Mouse (Mus musculus) layer of hippocampus, postnatal 14 days (tissue): Measurements from ENCODE around the gene Pola1. TPM values are rescaled to one million over a fixed set of nuclear protein-coding genes. Genes with fewer than 3 reads are reported as not detected.
A peak's percentile ranks its signal among the peaks of the same experiment; 100 is the strongest.

ENCODE experiments used
- DNase-seq, 2 experiments: peaks; one replicate each; pipeline ENCODE4 v3.0.0; 2021 to 2022; ENCODE audit warnings: low spot score in 2 of 2, mixed read lengths in 1 of 2
- long read RNA-seq, 2 experiments: library from polyadenylated mRNA; stranded (forward); transcript quantifications; one replicate each; pipeline ENCODE4 v2.0.0; 2021
- total RNA-seq, 2 experiments: library from RNA; stranded (reverse); gene quantifications; 2 replicates each; pipeline ENCODE4 v1.2.3; 2021

The Pola1 gene
- 10 to 100 TPM in 1 of 2 experiments, 1 to 10 TPM in 1; 9.2 to 10.2 TPM for total RNA-seq
- long read RNA-seq, experiment 1, partial matches to known transcripts, result 1 of 1 reads
- long read RNA-seq, experiment 1, other reads (novel, unspliced or antisense), result 0 of 1 reads
- long read RNA-seq, experiment 2, partial matches to known transcripts, result 0 of 1 reads
- long read RNA-seq, experiment 2, other reads (novel, unspliced or antisense), result 1 of 1 reads

DNA sequence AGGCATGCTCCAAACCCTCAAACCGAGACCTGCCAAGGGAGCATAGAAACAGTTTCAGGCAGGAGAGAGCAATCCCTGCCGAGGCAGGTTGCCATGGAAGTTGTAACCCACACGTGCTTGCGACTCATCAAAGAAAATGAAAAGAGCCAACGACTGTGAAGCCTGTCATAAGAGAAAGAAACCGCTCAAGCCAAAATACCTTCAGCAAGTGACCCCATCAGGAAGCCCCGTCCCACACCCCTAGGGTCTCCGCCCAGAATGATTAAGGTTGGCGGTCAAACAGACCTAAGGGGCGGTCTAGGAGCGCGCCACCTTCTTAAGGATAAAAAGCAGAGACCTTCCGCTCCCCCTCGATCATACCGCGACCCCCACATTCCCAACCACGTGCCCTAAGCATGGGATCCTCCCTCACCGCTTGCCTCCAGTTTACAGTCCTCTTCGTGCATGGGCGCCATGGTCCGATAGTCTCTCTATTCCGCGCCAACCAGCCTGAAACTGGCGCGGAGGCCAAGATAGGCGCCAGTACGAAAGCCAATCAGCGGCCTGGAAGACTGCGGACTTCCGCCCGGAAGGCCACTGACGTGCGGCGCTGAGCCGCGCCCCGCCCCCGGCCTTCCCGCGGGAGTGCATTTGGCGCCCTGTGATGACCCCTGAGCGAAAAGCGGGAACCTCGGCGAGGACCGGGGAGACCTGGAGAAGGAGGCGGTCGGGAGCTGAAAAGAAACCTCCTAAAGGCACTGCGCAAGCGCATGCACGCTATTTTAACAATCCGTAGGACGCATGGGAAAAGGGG, at the start of gene Pola1:
Pola1 (minus strand) TSS at position 499 of the 793 bp plus-strand sequence.
- peak; percentile 66 to 79 for DNase-seq

DNA sequence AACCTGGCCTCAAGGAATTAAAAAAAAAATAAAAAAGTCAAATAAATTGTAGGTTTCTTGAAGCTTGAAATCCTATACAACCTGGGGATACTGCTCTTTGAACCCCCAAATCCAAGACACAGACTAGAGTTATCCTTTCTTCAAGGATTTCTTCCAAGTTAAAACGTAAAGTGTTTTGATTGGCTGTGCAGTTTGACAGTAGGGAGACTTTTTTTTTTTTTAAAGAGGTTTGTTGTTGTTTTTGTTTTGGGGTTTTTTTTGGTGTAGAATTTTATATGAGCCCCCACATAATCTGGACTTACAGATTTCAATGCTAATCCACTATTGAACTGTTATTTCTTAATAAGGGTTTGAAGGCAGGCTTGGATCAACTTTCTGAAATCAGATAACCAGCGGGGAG, 44.3 kb upstream of the Pola1 start:
- DNase-seq, result no peak

GRCm38 (mm10) chrX:93674836-93675795, 43.2 kb upstream of the Pola1 start:
- peak; percentile 45 to 70 for DNase-seq

DNA sequence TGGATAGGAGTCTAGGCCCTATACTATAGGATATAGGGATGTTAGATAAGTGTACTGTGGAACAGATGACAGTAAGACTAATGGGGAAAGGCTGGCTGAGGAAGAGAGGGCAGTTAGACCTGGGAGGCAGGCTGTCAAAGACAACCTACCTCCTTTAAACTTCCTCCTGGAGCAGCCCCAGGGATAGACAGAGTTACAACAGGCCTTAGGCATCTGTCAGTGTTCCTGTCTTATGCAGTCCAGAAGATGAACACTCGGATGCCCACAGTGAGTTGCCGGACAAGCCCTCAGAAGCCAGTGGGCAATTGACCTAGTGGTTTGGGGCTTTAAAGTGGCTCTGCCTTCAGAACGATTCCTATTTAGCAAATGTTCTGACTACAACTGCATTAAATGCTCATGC, 42.5 kb upstream of the Pola1 start:
- DNase-seq, result no peak

GRCm38 (mm10) chrX:93664787-93665186, 32.8 kb upstream of the Pola1 start:
- no peak for DNase-seq

DNA sequence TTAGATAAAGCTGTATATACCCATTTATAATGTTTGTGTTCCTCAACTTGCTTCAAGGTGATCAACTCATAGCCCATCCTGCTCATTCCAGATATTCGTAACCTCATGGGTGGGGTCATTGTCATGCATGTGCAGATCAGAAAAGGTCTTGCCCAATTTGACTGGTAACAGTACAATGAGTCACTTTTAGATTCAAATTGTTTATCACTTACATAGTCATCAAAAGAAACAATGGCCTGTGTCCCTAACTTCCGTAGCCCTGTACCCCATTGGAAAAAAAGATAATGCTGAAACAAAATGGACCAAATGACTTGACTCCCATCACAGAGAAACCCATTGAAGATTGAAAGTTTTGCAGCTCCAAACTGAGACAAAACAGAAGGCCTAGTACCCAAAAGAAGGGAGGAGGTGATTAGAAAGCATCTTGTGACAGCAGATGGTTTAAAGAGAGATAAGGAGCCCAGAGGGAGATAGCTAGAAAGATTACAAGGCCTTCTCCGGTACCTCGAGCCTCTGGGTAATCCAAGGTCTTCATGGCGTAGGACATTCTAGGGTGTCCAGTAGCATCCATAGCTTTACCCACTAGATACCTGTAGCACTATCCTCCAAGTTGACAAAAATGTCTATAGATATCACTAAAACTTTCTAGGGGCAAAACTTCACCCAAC, 32.1 kb upstream of the Pola1 start:
- no peak for DNase-seq

DNA sequence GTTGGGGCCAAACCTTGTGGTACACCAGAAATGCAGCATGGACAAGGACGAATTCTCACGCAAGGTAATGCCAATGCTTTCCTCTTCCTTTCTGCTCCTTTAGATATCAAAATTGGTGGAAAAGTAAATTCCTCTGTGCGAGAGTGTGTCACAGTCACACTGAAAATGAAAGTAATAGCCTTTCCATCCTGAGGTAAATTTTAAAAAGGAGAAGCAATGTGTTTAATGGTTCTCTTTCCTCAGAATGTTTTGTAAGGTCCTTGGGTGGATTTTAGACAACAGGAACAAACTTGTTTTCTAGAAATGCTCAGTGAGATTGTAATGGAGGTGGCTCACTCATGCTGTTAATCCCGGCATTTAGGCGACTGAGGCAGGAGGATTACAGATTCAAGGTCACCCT, 23.2 kb upstream of the Pola1 start:
- DNase-seq, result no peak

- no peak for DNase-seq
Measured at GRCm38 (mm10) chrX:93654218-93655002, 22.5 kb upstream of the Pola1 start, which contains the start of gene Pcyt1b. TSS of gene Pcyt1b (plus strand) at chrX:93654863.

GRCm38 (mm10) chrX:93650738-93651137, 18.8 kb upstream of the Pola1 start:
- DNase-seq, result no peak

DNA sequence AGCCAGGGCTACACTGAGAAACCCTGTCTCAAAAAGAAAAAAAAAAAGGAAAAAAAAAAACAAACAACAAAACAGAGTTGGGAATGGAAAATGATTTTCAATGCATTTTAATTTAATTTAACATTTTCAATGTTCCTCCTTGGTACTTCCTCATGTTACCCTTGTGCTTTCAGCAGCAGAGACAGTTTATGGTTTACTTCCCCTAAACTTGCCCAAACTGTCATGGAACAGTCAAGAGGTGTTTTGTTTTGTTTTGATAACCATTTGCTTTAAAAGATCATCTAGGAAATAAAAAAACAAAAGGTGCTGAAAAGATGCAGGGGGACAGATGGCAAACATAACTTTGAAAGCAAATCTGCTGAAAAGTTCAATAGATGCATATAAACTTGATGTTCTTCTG, 12.1 kb upstream of the Pola1 start:
- DNase-seq, result no peak

- no peak for DNase-seq
Measured at GRCm38 (mm10) chrX:93643600-93643999, 11.6 kb upstream of the Pola1 start.

DNA sequence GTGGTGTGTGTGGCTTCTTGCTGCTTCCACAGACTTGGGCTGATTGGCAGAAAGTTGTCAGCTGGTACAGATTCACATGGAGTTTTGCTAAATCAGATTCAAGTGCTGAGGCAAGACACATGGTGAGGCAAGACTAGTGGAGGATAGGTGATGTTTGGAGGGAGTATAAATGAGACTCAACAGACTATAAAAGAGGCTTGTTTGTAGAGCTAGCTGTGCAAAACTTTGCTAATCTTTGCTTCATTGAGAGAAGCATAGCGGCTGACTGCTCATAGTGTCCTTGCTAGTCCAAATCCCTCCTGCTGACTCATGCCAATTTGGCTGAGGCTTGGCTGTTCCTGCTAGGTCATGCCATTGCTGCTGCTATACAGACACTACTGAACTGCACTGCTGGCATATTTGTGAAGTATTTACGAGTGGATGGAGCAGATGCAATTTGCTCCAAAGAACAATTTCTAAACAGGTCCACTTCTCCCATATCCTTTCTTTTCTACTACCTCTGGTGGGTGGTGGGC, 3.0 kb upstream of the Pola1 start:
- DNase-seq, result no peak

- DNase-seq, result no peak
Measured at GRCm38 (mm10) chrX:93630256-93630655, 1.7 kb downstream of the Pola1 start.

DNA sequence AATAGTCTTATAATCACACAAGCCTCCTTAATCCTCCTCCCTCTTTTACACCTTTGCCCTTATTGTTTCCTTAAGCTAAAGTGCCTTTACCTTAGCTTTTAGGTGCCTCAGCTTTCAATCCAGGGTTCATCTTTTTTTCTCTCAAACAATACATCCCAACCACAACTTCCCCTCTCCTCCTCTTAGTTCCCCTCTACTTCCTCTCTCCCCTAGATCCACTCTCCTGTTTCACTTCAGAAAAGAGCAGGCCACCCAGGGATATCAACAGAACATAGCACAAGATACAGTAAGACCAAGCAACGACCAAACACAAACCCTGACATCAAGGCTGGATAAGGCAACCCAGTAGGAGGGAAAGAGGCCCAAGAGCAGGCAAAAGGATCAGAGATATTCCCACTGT, 29.7 kb downstream of the Pola1 start:
- no peak for DNase-seq

GRCm38 (mm10) chrX:93594283-93594682, 37.7 kb downstream of the Pola1 start:
- no peak for DNase-seq

- no peak for DNase-seq
Measured at GRCm38 (mm10) chrX:93580931-93581330, 51.0 kb downstream of the Pola1 start.

DNA sequence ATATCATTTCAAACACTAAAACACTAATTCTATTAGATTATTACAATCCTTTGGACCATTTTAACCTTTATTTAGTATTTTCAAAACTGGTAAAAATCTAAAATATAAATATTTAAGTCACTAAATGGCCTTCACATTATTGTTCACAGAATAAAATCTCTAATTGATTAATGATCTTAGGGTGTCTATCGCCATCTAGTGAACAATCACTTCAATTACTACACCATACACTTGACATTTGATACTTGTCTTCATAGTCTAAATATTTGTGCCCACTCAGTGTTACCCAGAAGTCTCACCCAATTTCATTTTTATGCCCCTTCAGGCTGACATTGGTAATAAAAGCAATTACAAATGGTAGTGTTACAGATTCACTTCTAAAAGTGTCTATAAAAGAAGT, 74.8 kb downstream of the Pola1 start:
- peak in 1 of 2 experiments; percentile 4 for DNase-seq

DNA sequence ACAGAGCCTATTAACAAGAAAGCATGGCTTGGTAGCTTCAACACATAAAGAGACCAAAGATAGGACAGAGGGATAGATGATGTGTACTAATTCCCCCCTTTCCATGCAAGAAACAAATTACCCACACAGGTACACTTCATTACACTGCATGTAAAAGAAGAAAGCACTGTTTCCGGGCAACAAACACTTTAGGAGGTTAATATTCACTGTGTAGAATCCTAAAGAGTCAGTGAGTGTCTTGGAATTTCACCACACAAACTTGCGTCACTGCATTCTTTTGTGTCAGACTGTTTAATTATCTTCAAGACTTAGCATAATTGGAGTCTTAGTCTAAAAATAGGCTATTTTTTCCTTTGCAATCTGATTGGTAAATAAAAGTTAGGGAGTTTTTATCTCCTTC, 92.2 kb downstream of the Pola1 start:
- no peak for DNase-seq

DNA sequence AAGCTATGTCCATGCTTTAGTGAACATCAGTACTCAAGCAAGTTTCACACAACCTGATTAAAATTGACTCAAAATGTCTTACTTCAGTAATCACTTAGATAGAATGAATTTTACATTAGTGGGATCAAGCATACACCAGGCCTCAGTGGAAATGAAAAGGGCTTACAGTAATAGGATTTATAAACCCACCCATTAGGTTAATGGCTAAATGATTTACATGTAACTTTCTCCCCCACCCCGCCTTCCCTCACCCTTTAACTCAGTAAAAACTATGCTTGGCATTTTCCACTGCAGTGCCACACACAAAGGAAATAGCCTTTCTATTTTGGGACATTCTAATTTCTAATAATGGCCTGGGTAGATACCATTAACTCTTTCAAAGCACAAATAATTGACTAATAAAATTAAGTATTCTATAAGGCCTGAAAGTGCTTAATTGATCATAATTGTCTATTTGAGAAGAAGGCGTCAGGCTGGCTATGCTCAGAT, 129.0 kb downstream of the Pola1 start:
- DNase-seq, result no peak

DNA sequence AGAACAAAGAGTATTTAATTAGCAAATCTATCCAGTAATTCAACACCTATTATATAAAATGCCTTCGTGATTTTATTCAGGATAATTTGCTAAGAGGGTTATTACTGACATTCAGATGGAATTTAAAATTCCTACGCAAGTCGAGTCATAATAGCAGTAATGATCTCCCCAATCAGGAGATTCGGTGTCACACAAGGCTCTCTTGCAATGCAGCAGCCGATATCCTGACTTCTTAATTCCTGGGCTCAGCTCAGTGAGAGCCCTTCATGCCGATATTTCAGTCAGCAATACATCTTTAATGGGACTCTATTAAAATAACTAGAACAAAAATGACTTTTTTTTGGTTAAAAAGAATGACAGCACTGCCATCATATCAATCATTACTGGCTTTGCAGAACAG, 134.4 kb downstream of the Pola1 start:
- DNase-seq, result no peak
